Mouse (Mus musculus): ENCODE data around the gene Dhx15. TPM values are rescaled to one million over a fixed set of nuclear protein-coding genes. Genes with fewer than 3 reads are reported as not detected.

Dhx15 gene
- polyA plus RNA-seq, 1 experiment from 2014 or later: 127 TPM

DNA sequence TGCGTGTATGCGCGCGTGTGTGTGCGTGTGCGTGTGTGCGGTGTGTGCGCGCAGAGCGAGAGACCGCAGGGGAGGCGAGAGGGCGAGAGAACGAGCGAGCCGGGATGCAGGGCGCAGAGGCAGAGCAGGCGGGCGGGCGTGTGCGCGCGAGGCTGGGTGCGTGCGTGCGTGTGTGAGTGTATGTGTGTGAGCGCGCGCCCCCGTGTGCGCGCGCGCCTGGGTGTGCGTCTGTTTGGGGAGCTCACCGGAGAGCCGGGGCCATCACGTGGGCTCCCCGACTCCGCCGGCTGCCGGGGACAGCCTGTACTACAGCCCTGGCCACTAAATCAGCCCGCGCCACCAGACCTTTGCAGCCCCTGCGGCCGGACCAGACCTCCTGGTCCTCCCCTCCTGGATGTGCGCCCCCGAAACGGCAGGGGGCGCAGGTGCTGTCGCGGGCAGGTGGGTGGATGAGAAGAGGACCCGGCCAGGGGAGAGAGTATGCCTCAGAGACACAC, 74.4 kb downstream of the Dhx15 start:
- H3K4me1 ChIP-seq (ENCODE audit: control insufficient read depth, insufficient read depth, low read length): peaks cover 17% of the 10 kb centered on the region
- peak overlapping the region; percentile 64 for H3K4me3 ChIP-seq (ENCODE audit: low read length)
- under 1% methylated on average over 47 of the region's 53 CpGs for WGBS
- peak; percentile 72 for ATAC-seq
- H3K27me3 ChIP-seq (replicated peaks; ENCODE audit: control insufficient read depth, insufficient read depth, low read length): peaks cover 30% of the 10 kb centered on the region
- no peaks in the 10 kb centered on the region for H3K36me3 ChIP-seq (ENCODE audit: control insufficient read depth, insufficient read depth, low read length)
- H3K9ac ChIP-seq (ENCODE audit: low read depth, low read length): peak overlapping the region; percentile 62
- H3K27ac ChIP-seq (ENCODE audit: low read length): no peak overlapping the region
- H3K4me2 ChIP-seq (ENCODE audit: low read depth, low read length): peak overlapping the region; percentile 99
- H3K9me3 ChIP-seq (ENCODE audit: control insufficient read depth, low read length): no peaks in the 10 kb centered on the region

DNA sequence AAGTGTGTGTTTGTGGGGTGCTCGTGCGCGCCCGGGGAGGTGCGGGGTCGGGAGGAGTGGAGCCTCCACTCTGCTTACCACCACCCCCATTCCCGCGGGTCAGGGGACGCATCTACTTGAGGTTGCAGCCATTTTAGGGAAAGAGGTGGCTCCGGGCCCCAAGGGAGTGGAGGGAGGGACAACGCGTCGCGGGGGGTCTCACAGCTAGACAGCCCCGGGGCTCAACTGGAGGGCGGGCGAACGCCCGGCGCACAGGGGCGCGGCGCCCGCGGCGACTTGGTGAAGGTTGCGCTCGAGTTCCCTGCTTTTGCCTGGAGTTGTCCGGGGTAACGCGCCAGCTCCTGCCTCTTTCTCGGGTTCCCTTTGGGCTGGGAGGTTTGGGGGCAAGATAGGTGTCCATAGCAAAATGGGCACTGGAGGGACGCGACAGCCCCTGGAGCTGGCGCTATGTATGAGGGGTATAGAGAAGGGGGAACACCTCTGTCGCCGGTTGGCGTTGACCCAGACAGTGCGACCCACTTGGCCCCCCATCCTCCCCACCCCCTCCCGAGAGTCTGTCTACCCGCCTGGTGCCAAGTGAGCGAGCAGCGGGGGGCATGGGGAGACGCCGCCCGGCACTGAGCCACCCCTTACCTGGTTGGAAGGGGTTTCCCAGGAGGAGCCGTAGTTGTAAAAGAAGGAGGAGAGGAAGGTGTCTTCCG, 75.4 kb downstream of the Dhx15 start:
- Histone ChIP-seq H3K27me3 (replicated peaks; ENCODE audit: control insufficient read depth, insufficient read depth, low read length) (peaks cover 30% of the 10 kb centered on the region), H3K4me2 (ENCODE audit: low read depth, low read length) (peak overlapping the region; percentile 99), H3K4me1 (ENCODE audit: control insufficient read depth, insufficient read depth, low read length) (peaks cover 17% of the 10 kb centered on the region), H3K4me3 (ENCODE audit: low read length) (peak overlapping the region; percentile 64), H3K9me3 (ENCODE audit: control insufficient read depth, low read length) (no peaks in the 10 kb centered on the region), H3K36me3 (ENCODE audit: control insufficient read depth, insufficient read depth, low read length) (no peaks in the 10 kb centered on the region), H3K27ac (ENCODE audit: low read length) (no peak overlapping the region), H3K9ac (ENCODE audit: low read depth, low read length) (peak overlapping the region; percentile 62)
- ATAC-seq: peak; percentile 12; the same call in 1 of the 2 replicates
- 0% methylated on average over 48 of the region's 48 CpGs for WGBS

DNA sequence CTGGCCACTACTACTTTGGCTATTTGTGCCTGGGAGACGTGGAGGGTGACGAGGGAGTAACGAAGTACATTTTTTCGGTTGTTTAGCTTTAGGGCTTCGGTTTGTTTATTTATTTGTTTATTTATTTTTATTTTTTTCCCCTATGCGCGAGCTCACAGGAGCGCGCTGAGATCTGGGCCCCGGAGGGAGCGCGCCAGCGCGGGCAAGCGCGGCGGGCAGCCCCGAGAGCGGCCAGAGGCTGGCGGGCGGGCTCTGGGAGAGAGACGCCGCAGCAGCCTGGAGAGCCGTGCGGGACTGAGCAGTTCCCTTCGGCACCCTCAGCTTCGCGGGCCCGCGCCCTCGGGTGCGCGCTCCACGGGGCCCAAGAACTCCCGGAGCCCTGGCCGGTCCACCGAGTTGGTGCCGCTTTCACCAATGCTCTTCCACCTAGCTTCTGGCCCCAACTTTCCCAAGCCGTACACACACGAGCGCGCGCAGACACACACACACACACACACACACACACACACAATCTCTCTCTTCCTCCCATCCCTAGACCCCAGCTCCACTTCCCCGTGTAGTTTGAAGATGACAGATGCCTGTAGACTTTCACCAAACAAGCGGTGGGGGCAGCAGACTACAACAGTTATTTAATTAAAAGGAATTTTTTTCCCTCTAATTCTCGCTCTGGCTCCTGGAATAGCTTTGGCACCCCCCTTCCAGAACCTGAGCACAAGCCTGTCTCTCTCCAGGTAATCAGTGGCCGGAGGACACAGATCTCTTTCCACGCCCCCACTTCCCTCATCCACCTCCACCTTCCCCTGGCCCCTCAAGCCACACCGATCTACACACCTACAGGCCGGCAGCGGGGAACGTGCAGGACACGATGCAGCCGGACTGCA, 76.2 kb downstream of the Dhx15 start:
- peaks cover 30% of the 10 kb centered on the region for H3K27me3 ChIP-seq (replicated peaks; ENCODE audit: control insufficient read depth, insufficient read depth, low read length)

DNA sequence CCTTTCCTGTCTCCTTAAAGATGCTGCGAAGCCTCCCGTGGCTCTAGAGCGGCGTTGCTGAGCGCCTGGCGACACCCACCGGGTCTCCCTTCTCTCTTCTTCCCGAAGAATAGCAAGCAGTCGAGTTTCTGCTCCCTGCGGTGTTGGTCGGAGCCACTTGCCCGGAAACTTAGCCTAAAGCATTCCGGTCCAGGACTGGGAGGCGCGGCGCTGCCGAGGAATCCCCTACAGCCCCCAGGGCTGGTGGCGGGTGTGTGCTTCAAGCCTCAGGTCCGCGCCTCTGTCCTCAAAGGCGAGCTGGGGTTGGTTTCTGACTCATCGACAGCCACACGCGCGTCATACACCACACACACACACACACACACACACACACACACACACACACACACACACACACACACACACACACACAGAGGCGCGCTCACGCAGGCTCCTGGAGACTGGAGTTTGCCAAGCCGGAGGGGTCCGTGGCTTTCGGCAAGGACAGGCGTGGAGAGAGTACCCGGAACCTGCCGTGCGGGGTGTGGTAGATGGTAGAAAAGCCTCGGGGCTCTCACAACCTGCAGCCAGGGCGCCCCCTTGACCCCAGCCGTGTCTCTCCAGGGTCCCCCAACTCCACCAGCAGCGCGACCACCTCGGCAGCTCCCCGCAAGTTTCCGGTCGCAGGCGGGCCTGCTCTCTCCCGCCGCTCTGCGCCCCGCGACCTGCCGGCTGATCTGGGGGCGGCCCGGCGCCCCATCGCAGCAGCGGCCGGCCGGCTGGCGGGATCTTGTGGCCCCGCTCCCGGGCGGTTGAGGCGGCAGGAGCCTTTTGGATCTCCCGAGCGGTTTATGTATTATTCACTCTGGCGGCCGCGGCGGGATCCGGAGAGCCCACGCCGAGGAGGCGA, 77.1 kb downstream of the Dhx15 start:
- peaks cover 17% of the 10 kb centered on the region for H3K4me1 ChIP-seq (ENCODE audit: control insufficient read depth, insufficient read depth, low read length)
- WGBS: under 1% methylated on average over 70 of the region's 73 CpGs
- no peaks in the 10 kb centered on the region for H3K9me3 ChIP-seq (ENCODE audit: control insufficient read depth, low read length)
- H3K36me3 ChIP-seq (ENCODE audit: control insufficient read depth, insufficient read depth, low read length): no peaks in the 10 kb centered on the region
- H3K27ac ChIP-seq (ENCODE audit: low read length): no peak overlapping the region
- ATAC-seq: peak; percentile 41
- peak overlapping the region; percentile 64 for H3K4me3 ChIP-seq (ENCODE audit: low read length)
- H3K9ac ChIP-seq (ENCODE audit: low read depth, low read length): peak overlapping the region; percentile 62
- peaks cover 30% of the 10 kb centered on the region for H3K27me3 ChIP-seq (replicated peaks; ENCODE audit: control insufficient read depth, insufficient read depth, low read length)
- H3K4me2 ChIP-seq (ENCODE audit: low read depth, low read length): peak overlapping the region; percentile 99

More for the DNA sequence above, 76.2 kb downstream of the Dhx15 start:
- Histone ChIP-seq H3K36me3 (ENCODE audit: control insufficient read depth, insufficient read depth, low read length) (no peaks in the 10 kb centered on the region), H3K9me3 (ENCODE audit: control insufficient read depth, low read length) (no peaks in the 10 kb centered on the region), H3K4me2 (ENCODE audit: low read depth, low read length) (peak overlapping the region; percentile 99), H3K4me3 (ENCODE audit: low read length) (peak overlapping the region; percentile 64), H3K4me1 (ENCODE audit: control insufficient read depth, insufficient read depth, low read length) (peaks cover 17% of the 10 kb centered on the region), H3K27ac (ENCODE audit: low read length) (no peak overlapping the region), H3K9ac (ENCODE audit: low read depth, low read length) (peak overlapping the region; percentile 62)
- under 1% methylated on average over 54 of the region's 54 CpGs for WGBS
- peak; percentile 49; the same call in 1 of the 2 replicates for ATAC-seq

DNA sequence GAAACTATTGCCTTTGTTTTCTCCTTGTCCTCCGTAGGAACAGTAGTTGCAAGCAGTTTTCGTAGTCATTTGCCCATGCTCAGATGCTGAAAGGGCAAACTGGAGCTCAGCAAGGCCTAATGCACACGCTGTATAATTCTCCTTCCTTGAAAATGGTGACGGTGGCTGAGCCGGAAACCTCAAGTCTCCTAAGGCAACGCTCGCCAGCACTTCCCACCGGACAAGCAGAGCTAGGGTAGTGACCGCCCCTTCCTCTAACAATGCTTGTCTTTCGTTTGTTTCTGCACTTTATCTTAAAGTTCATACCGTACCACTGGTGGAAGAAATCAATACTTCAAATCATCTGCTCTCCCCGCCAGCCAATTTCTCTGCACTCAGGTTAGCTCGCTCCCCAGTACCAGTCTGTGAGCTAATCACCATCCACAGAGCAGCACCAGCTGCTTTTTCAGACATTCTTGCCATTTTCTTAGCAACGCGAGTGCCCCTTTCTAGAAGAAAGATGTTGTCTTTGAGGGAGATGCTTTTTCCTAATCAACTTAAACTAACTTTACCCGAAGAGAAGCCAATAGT, 78.0 kb downstream of the Dhx15 start:
- Histone ChIP-seq H3K4me3 (ENCODE audit: low read length) (peak overlapping the region; percentile 64; the same call in 1 of the 2 replicates), H3K27me3 (replicated peaks; ENCODE audit: control insufficient read depth, insufficient read depth, low read length) (peaks cover 30% of the 10 kb centered on the region), H3K4me2 (ENCODE audit: low read depth, low read length) (peak overlapping the region; percentile 99), H3K9ac (ENCODE audit: low read depth, low read length) (no peak overlapping the region), H3K9me3 (ENCODE audit: control insufficient read depth, low read length) (no peaks in the 10 kb centered on the region), H3K36me3 (ENCODE audit: control insufficient read depth, insufficient read depth, low read length) (no peaks in the 10 kb centered on the region), H3K27ac (ENCODE audit: low read length) (no peak overlapping the region), H3K4me1 (ENCODE audit: control insufficient read depth, insufficient read depth, low read length) (peaks cover 17% of the 10 kb centered on the region)
- WGBS: 17% methylated on average over 16 of the region's 16 CpGs
- ATAC-seq: no peak

DNA sequence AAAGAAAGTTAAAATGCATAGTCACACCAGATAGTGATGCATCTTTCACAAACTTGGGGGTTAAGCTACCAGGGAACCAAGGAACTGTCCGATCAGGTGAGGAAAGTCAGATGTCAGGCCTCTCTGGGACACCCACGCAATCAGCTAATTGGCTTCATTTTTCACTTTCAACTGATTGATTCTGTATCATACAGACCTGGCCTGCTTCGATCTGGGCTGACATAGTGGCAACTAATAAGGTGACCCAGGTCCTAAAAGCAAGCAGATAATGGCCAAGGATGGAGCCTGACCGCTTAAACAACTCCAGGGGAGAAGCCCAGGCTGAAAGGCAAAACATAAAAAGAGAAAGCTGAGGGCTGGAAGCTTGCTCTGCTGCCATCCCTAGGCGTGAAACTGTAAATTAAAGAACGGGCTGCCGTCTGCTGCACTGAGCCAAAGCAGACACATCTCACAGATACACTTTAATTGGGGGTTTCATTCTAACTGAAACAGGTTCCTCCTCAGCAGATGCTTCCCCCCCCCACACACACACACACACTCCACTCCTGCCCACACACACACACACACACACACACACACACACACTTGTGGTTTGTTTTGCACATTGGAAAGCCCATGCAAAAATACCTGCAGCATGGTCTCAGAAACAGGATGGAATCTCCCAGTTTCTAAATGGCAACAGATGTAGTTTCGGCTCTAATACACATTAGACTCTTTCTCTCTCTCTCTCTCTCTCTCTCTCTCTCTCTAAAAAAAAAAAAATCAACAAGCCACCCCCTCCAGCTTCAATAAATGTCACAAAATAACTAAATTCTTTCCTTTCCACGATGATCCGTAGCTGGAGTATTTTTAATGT, 79.3 kb downstream of the Dhx15 start:
- WGBS: 58% methylated on average over 10 of the region's 10 CpGs
- Histone ChIP-seq H3K4me3 (ENCODE audit: low read length) (no peak overlapping the region), H3K36me3 (ENCODE audit: control insufficient read depth, insufficient read depth, low read length) (no peaks in the 10 kb centered on the region), H3K4me2 (ENCODE audit: low read depth, low read length) (no peak overlapping the region), H3K27ac (ENCODE audit: low read length) (no peak overlapping the region), H3K9me3 (ENCODE audit: control insufficient read depth, low read length) (no peaks in the 10 kb centered on the region), H3K4me1 (ENCODE audit: control insufficient read depth, insufficient read depth, low read length) (peaks cover 12% of the 10 kb centered on the region), H3K9ac (ENCODE audit: low read depth, low read length) (no peak overlapping the region), H3K27me3 (replicated peaks; ENCODE audit: control insufficient read depth, insufficient read depth, low read length) (peaks cover 30% of the 10 kb centered on the region)
- no peak for ATAC-seq
